Mouse (Mus musculus) lung, embryonic 15.5 days (tissue): ENCODE results near the gene Btn1a1. TPM values are rescaled to one million over a fixed set of nuclear protein-coding genes. Genes with fewer than 3 reads are reported as not detected.

ENCODE experiments used
- ATAC-seq: fragments of 200-750 bp; cut with Nextera tagmentation; 2 replicates; pipeline ENCODE4 v1.8.0; 2017; ENCODE audit warnings: moderate number of reproducible peaks, borderline replicate concordance; ENCODE audit not compliant: low FRiP score, low TSS enrichment; ENCODE audit errors: extremely low read depth
- H3K27ac ChIP-seq: fragments of 300-500 bp; sonication (generic); 2 replicates; pipeline ENCODE4 v1.5.1; 2015; ENCODE audit warnings: moderate library complexity, mild to moderate bottlenecking, inconsistent platforms
- H3K27me3 ChIP-seq: fragments of 300-500 bp; sonication (generic); 2 replicates; pipeline ENCODE4 v1.6.1; 2015; ENCODE audit warnings: inconsistent platforms
- H3K36me3 ChIP-seq: fragments of 300-500 bp; sonication (generic); 2 replicates; pipeline ENCODE4 v1.6.1; 2015; ENCODE audit warnings: inconsistent platforms
- H3K4me1 ChIP-seq: fragments of 300-500 bp; sonication (generic); 2 replicates; pipeline ENCODE4 v1.6.1; 2015; ENCODE audit warnings: inconsistent platforms
- H3K4me2 ChIP-seq: fragments of 300-500 bp; sonication (generic); 2 replicates; pipeline ENCODE4 v1.6.1; 2015; ENCODE audit warnings: inconsistent platforms, mild to moderate bottlenecking, moderate library complexity
- H3K4me3 ChIP-seq: fragments of 300-500 bp; sonication (generic); 2 replicates; pipeline ENCODE4 v1.5.1; 2015; ENCODE audit warnings: mild to moderate bottlenecking, inconsistent platforms
- H3K9ac ChIP-seq: fragments of 300-500 bp; sonication (generic); 2 replicates; pipeline ENCODE4 v1.6.1; 2015; ENCODE audit warnings: inconsistent platforms
- H3K9me3 ChIP-seq: fragments of 300-500 bp; sonication (generic); 2 replicates; pipeline ENCODE4 v1.6.1; 2016; ENCODE audit warnings: inconsistent platforms
- WGBS: fragments of 180-500 bp; shearing (Covaris S2); methylation state at CpG from one replicate; pipeline ENCODE4 v1.1.7; 2015; 5-methylcytosine and 5-hydroxymethylcytosine counted together
- polyA plus RNA-seq: library from polyadenylated mRNA; unstranded; fragments of >200 nt; fragmentation: Nextera tagmentation; extraction: Ambion mirVana; gene quantifications from 2 replicates; pipeline ENCODE4 v1.2.1, GENCODE M21; 2015

Btn1a1 gene
- polyA plus RNA-seq: 0.14 and 0.26 TPM in 2 replicates

DNA sequence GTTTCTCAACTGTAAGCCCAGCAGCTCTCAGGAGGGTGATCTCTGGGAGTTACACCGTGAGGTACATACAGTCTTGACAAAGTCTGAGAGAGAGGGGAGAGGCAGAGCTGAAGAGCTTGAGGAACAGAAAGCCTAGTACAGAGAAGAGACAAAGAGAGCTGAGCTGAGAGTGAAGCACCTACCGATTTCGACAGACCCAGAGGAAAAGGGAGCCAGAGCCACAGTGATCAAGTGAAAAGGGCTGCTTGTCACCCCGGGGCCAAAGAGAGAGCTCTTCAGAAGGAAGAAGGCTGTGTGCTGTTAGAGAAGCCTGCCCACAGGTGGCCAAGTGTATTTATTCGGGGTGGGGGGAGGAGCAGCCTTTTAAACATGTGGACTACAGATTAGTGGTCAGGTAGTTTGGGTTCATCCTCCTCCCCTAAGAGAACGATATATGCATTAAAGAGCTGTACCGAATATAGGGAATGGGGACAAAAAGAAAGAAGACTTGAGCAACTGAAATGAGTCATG, at the start of gene Btn1a1:
Btn1a1 (minus strand) TSS at position 302 of the 510 bp plus-strand sequence.
- peaks cover 18% of the 10 kb centered on the region for H3K4me1 ChIP-seq
- peak within 1 kb of the TSS; percentile 90 for H3K4me2 ChIP-seq
- 3% methylated on average over 7 of the region's 7 CpGs for WGBS
- no peak within 1 kb of the TSS for H3K27ac ChIP-seq
- no peak for ATAC-seq
- no peaks in the 10 kb centered on the region for H3K36me3 ChIP-seq
- H3K27me3 ChIP-seq: no peaks in the 10 kb centered on the region
- peak within 1 kb of the TSS; percentile 49 for H3K9ac ChIP-seq
- H3K4me3 ChIP-seq: peak within 1 kb of the TSS; percentile 56
- H3K9me3 ChIP-seq: no peaks in the 10 kb centered on the region

GRCm38 (mm10) chr13:23515281-23515680, 49.6 kb upstream of the Btn1a1 start:
- WGBS: 75% methylated on average over 5 of the region's 5 CpGs

DNA sequence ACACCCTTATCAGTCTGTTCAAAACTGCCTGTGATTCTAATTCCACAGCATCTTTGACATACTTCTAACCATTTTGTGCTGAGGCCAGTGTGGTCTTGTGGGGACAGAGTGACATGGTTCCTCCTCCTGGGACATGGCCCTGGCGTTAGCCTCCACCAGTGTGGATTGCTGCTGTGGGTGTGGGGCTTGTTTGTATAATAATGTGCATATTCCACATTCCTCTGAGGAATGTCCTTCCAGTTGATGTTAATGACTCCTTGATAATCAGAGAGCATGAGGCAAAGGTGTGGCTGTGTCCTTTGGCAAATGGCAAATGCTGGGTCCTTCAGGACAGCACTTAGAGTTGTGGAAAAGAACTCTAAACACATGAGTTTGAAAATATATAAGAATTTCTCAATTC, 47.8 kb upstream of the Btn1a1 start:
- 77% methylated on average over 1 of the region's 1 CpGs for WGBS
- Histone ChIP-seq H3K4me3 (no peak overlapping the region), H3K4me1 (peaks cover 8% of the 10 kb centered on the region), H3K4me2 (no peak overlapping the region), H3K27ac (no peak overlapping the region), H3K9ac (no peak overlapping the region), H3K9me3 (no peaks in the 10 kb centered on the region), H3K36me3 (no peaks in the 10 kb centered on the region), H3K27me3 (no peaks in the 10 kb centered on the region)
- ATAC-seq: no peak

More at GRCm38 (mm10) chr13:23515281-23515680, 49.6 kb upstream of the Btn1a1 start:
- Histone ChIP-seq H3K27me3 (no peaks in the 10 kb centered on the region), H3K4me3 (no peak overlapping the region), H3K27ac (no peak overlapping the region), H3K4me2 (no peak overlapping the region), H3K4me1 (peaks cover 13% of the 10 kb centered on the region), H3K9me3 (no peaks in the 10 kb centered on the region), H3K36me3 (no peaks in the 10 kb centered on the region), H3K9ac (no peak overlapping the region)
- no peak for ATAC-seq

DNA sequence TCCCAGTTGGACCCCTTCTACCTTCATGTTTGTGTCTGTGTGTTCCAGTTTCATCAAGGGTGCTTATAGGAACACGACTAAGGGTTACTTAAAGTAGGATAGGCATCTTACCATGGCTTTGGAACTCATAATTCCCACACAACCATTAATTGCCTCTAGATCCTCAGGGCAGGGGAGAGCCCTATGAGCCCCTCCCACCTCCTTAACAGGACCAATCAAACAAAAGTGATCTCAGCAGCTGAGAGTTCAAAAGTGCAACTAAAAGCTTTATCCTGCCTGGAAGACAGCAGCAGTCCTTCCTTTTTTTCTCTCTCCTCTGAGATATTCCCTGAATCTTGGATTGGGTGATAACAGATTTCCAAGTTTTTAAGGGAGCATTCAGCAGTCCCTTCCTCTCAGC, 44.4 kb upstream of the Btn1a1 start:
- no peak for ATAC-seq
- Histone ChIP-seq H3K9ac (no peak overlapping the region), H3K27me3 (no peaks in the 10 kb centered on the region), H3K9me3 (no peaks in the 10 kb centered on the region), H3K4me1 (peaks cover 14% of the 10 kb centered on the region), H3K4me2 (no peak overlapping the region), H3K27ac (no peak overlapping the region), H3K4me3 (no peak overlapping the region), H3K36me3 (no peaks in the 10 kb centered on the region)
- 22% methylated on average over 1 of the region's 1 CpGs for WGBS

DNA sequence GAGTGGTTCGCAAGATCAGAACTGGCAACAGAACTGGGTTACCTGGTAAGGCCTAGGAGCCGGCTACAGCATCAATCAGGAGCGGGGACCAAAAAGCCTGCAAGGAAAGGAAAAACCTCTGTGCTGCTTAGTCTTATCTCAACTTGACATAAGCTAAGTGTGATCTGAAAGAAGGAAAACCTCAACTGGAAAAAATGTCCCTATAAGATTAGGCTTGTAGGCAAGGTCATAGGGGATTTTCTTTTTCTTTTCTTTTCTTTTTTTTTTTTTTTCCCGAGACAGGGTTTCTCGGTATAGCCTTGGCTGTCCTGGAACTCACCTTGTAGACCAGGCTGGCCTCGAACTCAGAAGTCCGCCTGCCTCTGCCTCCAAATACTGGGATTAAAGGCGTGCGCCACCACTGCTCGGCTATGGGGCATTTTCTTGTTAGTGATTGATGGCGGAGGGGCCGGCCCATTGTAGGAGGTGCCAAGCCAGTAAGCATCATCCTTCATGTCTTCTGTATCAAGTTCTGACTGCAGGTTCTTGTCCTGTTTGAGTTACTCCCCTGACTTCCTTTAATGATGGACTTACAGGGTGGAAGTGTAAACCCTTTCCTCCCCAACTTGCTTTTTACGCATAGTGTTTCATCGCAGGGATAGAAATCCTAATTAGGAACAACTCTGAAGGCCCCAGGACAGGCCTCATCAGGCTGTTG, 41.3 kb upstream of the Btn1a1 start:
- Histone ChIP-seq H3K4me1 (peaks cover 20% of the 10 kb centered on the region), H3K4me2 (0 out of 2 replicates have a peak overlapping the region, but pooled peaks have one; percentile 58), H3K4me3 (no peak overlapping the region), H3K27me3 (no peaks in the 10 kb centered on the region), H3K27ac (no peak overlapping the region), H3K9ac (no peak overlapping the region), H3K9me3 (no peaks in the 10 kb centered on the region), H3K36me3 (no peaks in the 10 kb centered on the region)
- no peak for ATAC-seq
- 41% methylated on average over 14 of the region's 14 CpGs for WGBS

DNA sequence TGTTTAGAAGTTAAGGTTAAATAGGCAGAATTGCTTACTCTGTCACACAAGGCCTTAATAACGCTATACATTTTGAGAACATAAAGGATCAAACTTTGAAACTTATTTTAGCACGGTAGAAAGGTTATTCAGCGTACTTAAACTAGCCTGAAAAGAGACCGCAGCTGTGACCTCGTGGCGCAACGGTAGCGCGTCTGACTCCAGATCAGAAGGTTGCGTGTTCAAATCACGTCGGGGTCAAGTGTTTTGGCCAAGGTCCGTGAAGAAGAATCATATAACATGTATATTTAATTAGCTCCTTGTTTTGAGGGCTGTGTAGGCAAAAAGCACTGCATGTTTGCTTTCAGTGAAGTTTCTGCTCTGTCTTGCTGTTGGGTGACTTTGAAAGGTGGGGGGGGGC, 40.6 kb upstream of the Btn1a1 start:
- peak overlapping the region; percentile 58 for H3K4me2 ChIP-seq
- no peak overlapping the region for H3K9ac ChIP-seq
- no peaks in the 10 kb centered on the region for H3K9me3 ChIP-seq
- peak overlapping the region; percentile 27 for H3K4me3 ChIP-seq
- no peak for ATAC-seq
- H3K27me3 ChIP-seq: no peaks in the 10 kb centered on the region
- no peaks in the 10 kb centered on the region for H3K36me3 ChIP-seq
- H3K27ac ChIP-seq: no peak overlapping the region
- peaks cover 26% of the 10 kb centered on the region for H3K4me1 ChIP-seq
- WGBS: 5% methylated on average over 13 of the region's 13 CpGs

DNA sequence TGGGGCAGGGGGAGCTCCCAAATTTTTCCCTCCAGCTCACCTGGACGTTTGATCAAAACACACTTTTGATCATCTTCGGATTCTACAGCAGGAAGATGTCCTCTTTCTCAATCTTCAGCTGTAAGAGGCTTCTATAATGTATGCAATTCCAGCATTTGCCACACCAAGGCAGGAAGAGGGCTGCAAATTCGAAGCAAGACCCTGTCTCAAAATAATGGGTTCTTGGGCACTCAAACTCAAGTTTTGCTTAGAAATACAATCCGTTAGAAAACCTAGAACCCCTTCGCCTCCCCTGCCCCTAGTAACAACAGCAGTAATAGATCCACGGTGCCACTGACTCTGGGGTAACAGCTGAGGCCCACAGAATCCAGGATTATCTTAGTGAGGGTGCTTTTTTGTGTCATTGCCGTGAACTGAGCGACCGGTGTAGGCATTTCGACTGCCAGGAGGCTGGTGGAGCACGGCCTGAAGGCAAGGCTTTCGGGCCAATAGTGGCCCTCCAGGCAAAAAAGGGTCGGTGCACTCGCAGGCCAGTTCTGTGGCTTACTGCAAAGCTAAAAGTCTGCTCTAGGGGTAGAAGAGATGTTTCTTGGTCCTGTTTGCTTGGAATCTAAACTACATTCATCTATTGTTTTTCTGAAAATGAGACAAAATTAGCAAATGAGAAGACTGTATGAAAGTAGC, 40.1 kb upstream of the Btn1a1 start:
- 10% methylated on average over 14 of the region's 14 CpGs for WGBS
- peak overlapping the region; percentile 58 for H3K4me2 ChIP-seq
- peak overlapping the region; percentile 33; the same call in 1 of the 2 replicates for H3K27ac ChIP-seq
- H3K4me1 ChIP-seq: peaks cover 26% of the 10 kb centered on the region
- H3K4me3 ChIP-seq: peak overlapping the region; percentile 27
- H3K36me3 ChIP-seq: no peaks in the 10 kb centered on the region
- H3K9me3 ChIP-seq: no peaks in the 10 kb centered on the region
- peak overlapping the region; percentile 7; the same call in 1 of the 2 replicates for H3K9ac ChIP-seq
- ATAC-seq: no peak
- H3K27me3 ChIP-seq: no peaks in the 10 kb centered on the region

- ATAC-seq: no peak
- Histone ChIP-seq H3K4me3 (no peak overlapping the region), H3K27me3 (no peaks in the 10 kb centered on the region), H3K36me3 (no peaks in the 10 kb centered on the region), H3K4me1 (peaks cover 28% of the 10 kb centered on the region), H3K27ac (no peak overlapping the region), H3K9me3 (no peaks in the 10 kb centered on the region), H3K4me2 (no peak overlapping the region), H3K9ac (no peak overlapping the region)
- WGBS: 6% methylated on average over 9 of the region's 9 CpGs
Measured at GRCm38 (mm10) chr13:23503797-23504196, 38.1 kb upstream of the Btn1a1 start.

- no peak for ATAC-seq
- 51% methylated on average over 4 of the region's 4 CpGs for WGBS
- H3K27me3 ChIP-seq: no peaks in the 10 kb centered on the region
- H3K36me3 ChIP-seq: no peaks in the 10 kb centered on the region
- H3K4me3 ChIP-seq: no peak overlapping the region
- no peak overlapping the region for H3K27ac ChIP-seq
- H3K9ac ChIP-seq: no peak overlapping the region
- no peaks in the 10 kb centered on the region for H3K9me3 ChIP-seq
- H3K4me2 ChIP-seq: no peak overlapping the region
- peaks cover 36% of the 10 kb centered on the region for H3K4me1 ChIP-seq
Measured at GRCm38 (mm10) chr13:23502916-23503315, 37.2 kb upstream of the Btn1a1 start.

- peaks cover 44% of the 10 kb centered on the region for H3K4me1 ChIP-seq
- H3K36me3 ChIP-seq: no peaks in the 10 kb centered on the region
- H3K27me3 ChIP-seq: no peaks in the 10 kb centered on the region
- 0 out of 2 replicates have a peak overlapping the region, but pooled peaks have one; percentile 5 for H3K4me3 ChIP-seq
- 34% methylated on average over 9 of the region's 9 CpGs for WGBS
- H3K9me3 ChIP-seq: no peaks in the 10 kb centered on the region
- H3K4me2 ChIP-seq: peak overlapping the region; percentile 38
- H3K9ac ChIP-seq: no peak overlapping the region
- no peak overlapping the region for H3K27ac ChIP-seq
- no peak for ATAC-seq
Measured at GRCm38 (mm10) chr13:23502031-23502567, 36.4 kb upstream of the Btn1a1 start.

DNA sequence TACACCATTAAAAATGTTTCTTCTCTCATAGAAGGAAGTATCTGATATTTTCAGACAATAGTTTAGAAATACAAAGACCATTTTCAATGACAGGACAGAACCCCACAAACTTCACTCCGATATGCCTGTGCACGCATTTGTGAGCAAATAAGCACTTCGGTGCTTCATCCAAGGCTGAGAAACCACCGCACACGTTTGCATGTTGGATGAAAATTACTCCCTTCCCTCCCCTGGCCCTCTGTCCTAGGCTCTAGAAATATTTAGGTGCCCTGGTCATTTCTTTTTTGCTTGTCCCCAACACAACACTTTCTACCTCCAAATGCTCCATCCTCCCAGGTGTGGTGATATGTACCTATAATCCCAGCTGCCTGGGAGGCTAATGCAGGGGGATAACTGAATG, 35.8 kb upstream of the Btn1a1 start:
- peak overlapping the region; percentile 38 for H3K4me2 ChIP-seq
- peaks cover 48% of the 10 kb centered on the region for H3K4me1 ChIP-seq
- 0 out of 2 replicates have a peak overlapping the region, but pooled peaks have one; percentile 5 for H3K4me3 ChIP-seq
- 26% methylated on average over 5 of the region's 5 CpGs for WGBS
- ATAC-seq: no peak
- no peak overlapping the region for H3K9ac ChIP-seq
- no peaks in the 10 kb centered on the region for H3K27me3 ChIP-seq
- no peak overlapping the region for H3K27ac ChIP-seq
- no peaks in the 10 kb centered on the region for H3K36me3 ChIP-seq
- H3K9me3 ChIP-seq: no peaks in the 10 kb centered on the region
